Mouse (Mus musculus) layer of hippocampus, adult 6 months (tissue): ENCODE data around the gene 1700003H04Rik. TPM values are rescaled to one million over a fixed set of nuclear protein-coding genes. Genes with fewer than 3 reads are reported as not detected.

Experiments
- long read RNA-seq, 2 experiments: library from polyadenylated mRNA; unstranded; transcript quantifications; one replicate each; pipeline ENCODE4 v2.0.0; 2019 to 2020
- polyA plus RNA-seq: library from polyadenylated mRNA; unstranded; fragments of <200 nt; fragmentation: Nextera tagmentation; gene quantifications from 2 replicates; pipeline ENCODE4 v1.2.3, GENCODE M21; 2021

The 1700003H04Rik gene
- not detected in 2 replicates for polyA plus RNA-seq
- long read RNA-seq, experiment 1: 0 reads
- long read RNA-seq, experiment 2: 0 reads

GRCm38 (mm10) chr3:124581001-124581400, at the start of gene 1700003H04Rik:
1700003H04Rik (minus strand) TSS chr3:124581101.

Other genes with a start within 250 kb of the 1700003H04Rik start
- gene 1700006A11Rik, start 155.1 kb downstream of the 1700003H04Rik start, polyA plus RNA-seq: not detected in 2 replicates